Mouse (Mus musculus): ENCODE measurements around the gene Slc13a5.

Gene Slc13a5

DNA sequence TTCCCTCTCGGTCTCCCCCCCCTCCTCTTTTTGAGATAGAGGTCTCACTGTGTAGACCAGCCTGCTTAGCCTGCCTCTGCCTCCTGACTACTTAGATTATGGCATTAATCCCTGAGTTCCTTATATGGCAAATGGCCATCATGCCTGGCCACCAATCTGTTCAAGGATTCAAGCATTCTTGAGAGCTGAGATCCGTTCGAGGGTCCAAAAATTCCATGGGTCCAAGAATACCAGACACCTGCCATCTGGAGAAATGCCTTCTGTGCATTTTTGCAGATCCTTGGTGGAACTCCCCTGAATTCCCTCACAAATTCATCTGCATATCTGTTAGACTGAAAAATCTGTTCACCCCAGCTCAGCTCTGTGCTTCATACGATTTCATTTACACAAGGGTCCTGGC lies 43.6 kb downstream of the Slc13a5 start:
- no peak for TF ChIP-seq CTCF (conservative IDR thresholded peaks at IDR 0.05; ENCODE audit: low read length)
- TF ChIP-seq NANOG (IDR thresholded peaks at IDR 0.05; ENCODE audit: borderline replicate concordance, low read length): no peak
- TF ChIP-seq POU5F1 (IDR thresholded peaks at IDR 0.05; ENCODE audit: borderline replicate concordance, low read length): no peak
- Histone ChIP-seq H3K9me3 (ENCODE audit: low read length) (no peaks in the 10 kb centered on the region), H3K4me3 (replicated peaks; ENCODE audit: low read length) (no peak overlapping the region), H3K27me3 (ENCODE audit: insufficient read depth, low read length) (no peaks in the 10 kb centered on the region), H3K4me1 (replicated peaks; ENCODE audit: low read depth, low read length) (peaks cover 28% of the 10 kb centered on the region), H3K36me3 (ENCODE audit: insufficient read depth, low read length) (no peaks in the 10 kb centered on the region)

DNA sequence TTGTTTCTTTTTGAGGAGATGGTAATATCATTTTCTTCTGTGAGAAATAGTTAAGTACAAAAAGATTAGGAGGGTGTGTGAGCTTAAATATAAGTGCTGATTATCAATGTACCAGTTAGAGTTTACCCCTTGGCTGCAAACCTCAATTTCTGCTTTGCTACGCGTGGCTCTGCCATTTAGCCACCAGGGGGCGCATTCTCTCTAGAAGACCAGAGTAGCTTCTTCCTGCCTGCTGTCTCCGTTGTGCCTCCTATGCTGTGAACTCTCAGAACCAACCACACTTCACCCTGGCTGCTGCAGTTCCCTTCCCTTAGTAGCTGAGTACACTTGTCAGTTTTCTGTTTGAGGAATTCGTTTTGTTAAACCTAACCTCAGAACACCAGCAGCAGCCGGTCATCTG lies 45.7 kb downstream of the Slc13a5 start:
- no peak overlapping the region for H3K4me3 ChIP-seq (replicated peaks; ENCODE audit: low read length)
- H3K4me1 ChIP-seq (replicated peaks; ENCODE audit: low read depth, low read length): peaks cover 21% of the 10 kb centered on the region
- H3K9me3 ChIP-seq (ENCODE audit: low read length): no peaks in the 10 kb centered on the region
- 0 out of 2 replicates have a peak, but pooled peaks cover 1% of the 10 kb centered on the region for H3K27me3 ChIP-seq (ENCODE audit: insufficient read depth, low read length)
- TF ChIP-seq CTCF (conservative IDR thresholded peaks at IDR 0.05; ENCODE audit: low read length) (peak; percentile 82), NANOG (IDR thresholded peaks at IDR 0.05; ENCODE audit: borderline replicate concordance, low read length) (no peak)
- H3K36me3 ChIP-seq (ENCODE audit: insufficient read depth, low read length): no peaks in the 10 kb centered on the region

DNA sequence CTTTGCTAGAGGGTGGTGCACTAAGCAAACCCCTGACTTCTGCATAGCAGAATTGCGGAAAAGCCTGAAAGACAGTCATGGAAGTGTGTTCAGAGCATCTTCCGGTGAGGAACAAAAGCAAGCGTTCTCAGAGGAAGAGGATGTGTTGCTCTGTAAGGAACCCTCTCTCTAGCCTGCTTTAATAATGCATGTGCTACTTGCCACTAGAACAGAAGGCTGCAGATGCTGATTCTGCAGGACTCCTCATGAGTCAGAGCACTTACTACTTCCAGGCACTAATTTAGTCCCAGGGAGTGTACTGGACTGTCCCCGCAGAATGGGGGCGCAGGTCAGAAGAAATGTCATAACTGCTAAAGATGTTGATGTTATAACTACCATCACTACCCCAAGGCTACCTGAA lies 49.9 kb downstream of the Slc13a5 start:
- peaks cover 13% of the 10 kb centered on the region for H3K36me3 ChIP-seq (ENCODE audit: insufficient read depth, low read length)
- TF ChIP-seq NANOG (IDR thresholded peaks at IDR 0.05; ENCODE audit: borderline replicate concordance, low read length): no peak
- TF ChIP-seq POU5F1 (IDR thresholded peaks at IDR 0.05; ENCODE audit: borderline replicate concordance, low read length): no peak
- TF ChIP-seq CTCF (conservative IDR thresholded peaks at IDR 0.05; ENCODE audit: low read length): no peak

DNA sequence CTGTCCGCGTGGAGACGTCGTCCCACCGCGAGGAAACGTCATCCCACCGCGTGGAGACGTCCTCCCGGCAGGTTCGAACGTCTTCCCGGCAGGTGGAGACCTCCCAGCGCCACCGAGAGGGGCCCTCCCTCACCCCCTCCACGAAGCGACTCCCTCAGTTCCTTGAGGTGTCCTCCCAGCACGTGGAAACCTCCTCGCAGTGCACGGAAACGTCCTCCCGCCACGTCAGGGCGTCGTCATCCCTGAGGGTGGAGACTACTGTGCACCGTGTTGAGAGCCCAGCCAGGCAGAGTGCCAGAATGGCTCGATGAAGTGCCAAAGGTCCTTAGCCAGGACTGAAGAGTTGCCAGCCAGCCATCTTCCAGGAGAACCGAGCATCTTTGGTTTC lies 51.6 kb downstream of the Slc13a5 start, which contains the start of gene Med31:
Gene Med31 (minus strand): TSS at position 183 of the 388 bp plus-strand sequence.
- 0 out of 2 replicates have a peak, but pooled peaks cover 5% of the 10 kb centered on the region for H3K27me3 ChIP-seq (ENCODE audit: insufficient read depth, low read length)
- H3K4me1 ChIP-seq (replicated peaks; ENCODE audit: low read depth, low read length): peaks cover 19% of the 10 kb centered on the region
- peaks cover 30% of the 10 kb centered on the region for H3K36me3 ChIP-seq (ENCODE audit: insufficient read depth, low read length)
- H3K9me3 ChIP-seq (ENCODE audit: low read length): no peaks in the 10 kb centered on the region
- TF ChIP-seq POU5F1 (IDR thresholded peaks at IDR 0.05; ENCODE audit: borderline replicate concordance, low read length): no peak
- TF ChIP-seq CTCF (conservative IDR thresholded peaks at IDR 0.05; ENCODE audit: low read length): no peak
- no peak for TF ChIP-seq NANOG (IDR thresholded peaks at IDR 0.05; ENCODE audit: borderline replicate concordance, low read length)
- H3K4me3 ChIP-seq (replicated peaks; ENCODE audit: low read length): peak within 1 kb of the TSS; percentile 92

More for the DNA sequence above, 49.9 kb downstream of the Slc13a5 start:
- Histone ChIP-seq H3K4me1 (replicated peaks; ENCODE audit: low read depth, low read length) (peaks cover 21% of the 10 kb centered on the region), H3K4me3 (replicated peaks; ENCODE audit: low read length) (no peak overlapping the region), H3K9me3 (ENCODE audit: low read length) (no peaks in the 10 kb centered on the region), H3K27me3 (ENCODE audit: insufficient read depth, low read length) (0 out of 2 replicates have a peak, but pooled peaks cover 5% of the 10 kb centered on the region)

DNA sequence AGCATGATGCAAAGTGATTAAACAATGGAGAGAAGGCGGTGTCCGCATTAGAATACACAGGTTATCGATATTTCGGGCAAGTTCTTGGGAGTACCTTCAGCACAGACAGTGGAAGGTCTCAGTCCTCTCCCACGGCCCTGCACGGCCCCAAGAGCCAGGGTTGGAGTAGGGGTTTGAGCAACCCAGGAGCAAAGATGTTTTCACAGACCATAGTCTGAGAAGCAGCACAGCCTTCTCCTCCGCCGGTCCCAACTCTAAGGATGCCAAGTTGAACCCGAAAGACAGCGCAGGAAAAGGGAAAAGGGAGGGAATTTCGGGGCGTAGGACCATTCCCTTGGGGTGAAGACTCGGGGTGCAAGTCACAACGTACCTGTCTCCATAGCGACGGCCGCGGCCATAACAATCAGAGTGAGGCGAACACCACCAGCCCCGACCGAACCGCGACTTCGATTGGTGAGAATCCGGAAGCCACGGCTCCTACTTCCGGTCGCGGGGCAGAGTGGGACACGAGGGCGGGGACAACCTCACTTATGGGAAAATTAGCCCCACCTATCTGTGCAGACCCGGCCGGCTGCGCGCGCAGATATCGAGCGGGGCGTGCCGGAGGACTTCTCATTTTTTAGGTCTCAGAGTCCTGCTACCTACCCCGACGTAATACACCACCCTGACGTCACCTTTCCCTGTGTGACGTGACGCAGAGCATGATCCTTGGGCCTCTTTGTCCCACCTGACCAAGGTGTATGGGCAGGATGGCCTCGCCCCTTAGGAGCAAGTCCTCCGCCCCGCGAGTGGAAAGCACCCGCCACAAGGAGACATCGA lies 52.2 kb downstream of the Slc13a5 start:
- H3K9me3 ChIP-seq (ENCODE audit: low read length): no peaks in the 10 kb centered on the region
- 0 out of 2 replicates have a peak, but pooled peaks cover 5% of the 10 kb centered on the region for H3K27me3 ChIP-seq (ENCODE audit: insufficient read depth, low read length)
- peaks cover 36% of the 10 kb centered on the region for H3K36me3 ChIP-seq (ENCODE audit: insufficient read depth, low read length)
- peaks cover 19% of the 10 kb centered on the region for H3K4me1 ChIP-seq (replicated peaks; ENCODE audit: low read depth, low read length)
- TF ChIP-seq NANOG (IDR thresholded peaks at IDR 0.05; ENCODE audit: borderline replicate concordance, low read length): no peak
- no peak for TF ChIP-seq CTCF (conservative IDR thresholded peaks at IDR 0.05; ENCODE audit: low read length)
- TF ChIP-seq POU5F1 (IDR thresholded peaks at IDR 0.05; ENCODE audit: borderline replicate concordance, low read length): no peak
- H3K4me3 ChIP-seq (replicated peaks; ENCODE audit: low read length): peak overlapping the region; percentile 92

DNA sequence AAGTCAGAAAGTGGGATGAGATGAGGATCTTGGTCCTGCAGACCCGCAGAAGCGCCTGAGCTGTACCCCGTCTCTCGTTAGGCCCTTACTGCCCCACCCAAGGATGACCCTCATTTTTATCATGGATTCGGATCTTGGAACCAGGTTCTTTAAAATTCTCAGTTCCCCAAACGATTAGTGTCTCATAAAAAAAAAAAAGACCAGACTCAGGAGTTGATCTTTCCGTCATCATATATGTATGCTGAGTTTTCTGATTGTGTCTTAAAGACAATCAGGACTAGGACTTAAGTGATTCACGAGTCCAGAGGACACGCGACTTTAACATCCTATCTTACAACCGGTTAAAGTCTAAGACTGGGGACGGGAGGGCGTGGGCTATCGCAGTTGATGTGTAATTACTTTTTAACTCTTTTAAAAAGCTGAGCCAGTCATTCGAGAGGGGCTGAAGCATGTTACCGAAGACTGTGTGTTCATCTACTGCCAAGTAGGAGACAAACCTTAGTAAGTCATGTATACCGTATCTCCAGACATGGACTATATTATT lies 59.1 kb downstream of the Slc13a5 start:
- TF ChIP-seq NANOG (IDR thresholded peaks at IDR 0.05; ENCODE audit: borderline replicate concordance, low read length) (no peak), POU5F1 (IDR thresholded peaks at IDR 0.05; ENCODE audit: borderline replicate concordance, low read length) (no peak), CTCF (conservative IDR thresholded peaks at IDR 0.05; ENCODE audit: low read length) (no peak)
- peaks cover 47% of the 10 kb centered on the region for H3K36me3 ChIP-seq (ENCODE audit: insufficient read depth, low read length)
- peaks cover 37% of the 10 kb centered on the region for H3K4me1 ChIP-seq (replicated peaks; ENCODE audit: low read depth, low read length)

DNA sequence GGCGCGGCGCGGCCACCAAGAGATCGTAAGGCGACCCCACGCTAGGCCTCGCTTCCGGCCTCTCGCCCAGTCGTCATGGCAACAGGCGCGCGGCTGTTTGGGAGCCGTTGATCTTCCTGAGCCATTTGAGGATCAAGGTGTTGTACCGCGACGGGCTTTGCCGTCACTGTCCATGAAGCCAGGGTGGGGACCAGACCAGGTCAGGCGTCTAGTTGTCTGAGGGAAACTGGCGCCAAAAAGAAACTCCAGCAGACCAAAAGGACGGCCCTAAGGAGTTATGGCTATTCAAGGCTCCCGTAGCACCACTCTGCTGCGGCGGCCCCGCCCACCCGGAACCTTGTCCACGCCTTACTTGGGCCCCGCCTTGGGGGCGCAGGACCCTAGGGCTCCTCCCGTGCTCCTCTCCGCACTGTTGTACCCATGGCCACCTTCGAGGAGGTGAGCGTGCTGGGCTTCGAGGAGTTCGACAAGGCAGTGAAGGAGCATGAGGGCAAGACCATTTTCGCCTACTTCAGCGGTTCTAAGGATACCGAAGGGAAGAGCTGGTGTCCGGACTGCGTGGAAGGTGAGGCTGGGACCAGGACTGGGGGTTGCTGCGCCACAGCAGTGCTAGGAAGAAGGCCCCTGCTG lies 59.7 kb downstream of the Slc13a5 start, which contains the start of the genes 4933427D14Rik and Txndc17:
Gene 4933427D14Rik (minus strand): TSS at position 256 of the 630 bp plus-strand sequence.
Gene Txndc17 (plus strand): TSS at position 344 of the 630 bp plus-strand sequence.
- TF ChIP-seq POU5F1 (IDR thresholded peaks at IDR 0.05; ENCODE audit: borderline replicate concordance, low read length): no peak
- TF ChIP-seq NANOG (IDR thresholded peaks at IDR 0.05; ENCODE audit: borderline replicate concordance, low read length): no peak
- no peak for TF ChIP-seq CTCF (conservative IDR thresholded peaks at IDR 0.05; ENCODE audit: low read length)
- H3K36me3 ChIP-seq (ENCODE audit: insufficient read depth, low read length): peaks cover 41% of the 10 kb centered on the region
- H3K9me3 ChIP-seq (ENCODE audit: low read length): no peaks in the 10 kb centered on the region
- peaks cover 16% of the 10 kb centered on the region for H3K27me3 ChIP-seq (ENCODE audit: insufficient read depth, low read length)
- H3K4me3 ChIP-seq (replicated peaks; ENCODE audit: low read length): peak within 1 kb of the TSS; percentile 88
- peaks cover 37% of the 10 kb centered on the region for H3K4me1 ChIP-seq (replicated peaks; ENCODE audit: low read depth, low read length)

More for the DNA sequence above, 59.1 kb downstream of the Slc13a5 start:
- Histone ChIP-seq H3K4me3 (replicated peaks; ENCODE audit: low read length) (peak overlapping the region; percentile 88), H3K27me3 (ENCODE audit: insufficient read depth, low read length) (peaks cover 16% of the 10 kb centered on the region), H3K9me3 (ENCODE audit: low read length) (no peaks in the 10 kb centered on the region)

All from E14TG2a.4 (cell line).